Mouse (Mus musculus) spleen, adult 2 months (tissue): ENCODE measurements around the gene Syt3. TPM values are rescaled to one million over a fixed set of nuclear protein-coding genes. Genes with fewer than 3 reads are reported as not detected.

Source experiments
- DNase-seq, 2 experiments: peaks; one replicate each; pipeline versions ENCODE4 v3.0.0 to v3.0.0-alpha.2; 2012 to 2021; ENCODE audit warnings: low spot score in 2 of 2, low read depth in 1 of 2
- H3K27ac ChIP-seq: fragments of 200-500 bp; 2 replicates; pipeline ENCODE4 v1.5.1; 2012; ENCODE audit warnings: low read length, inconsistent platforms; ENCODE audit not compliant: insufficient read depth
- H3K27me3 ChIP-seq: fragments of 200-500 bp; 2 replicates; pipeline ENCODE4 v1.6.1; 2012; ENCODE audit warnings: mild to moderate bottlenecking, moderate library complexity, low read length, inconsistent platforms; ENCODE audit not compliant: control insufficient read depth, insufficient read depth
- H3K36me3 ChIP-seq: fragments of 200-500 bp; 2 replicates; pipeline ENCODE4 v1.6.1; 2012; ENCODE audit warnings: mild to moderate bottlenecking, low read length, inconsistent platforms; ENCODE audit not compliant: control insufficient read depth, insufficient read depth
- H3K4me1 ChIP-seq: fragments of 200-500 bp; 2 replicates; pipeline ENCODE4 v1.6.1; 2011; ENCODE audit warnings: inconsistent platforms; ENCODE audit not compliant: control insufficient read depth, insufficient read depth, insufficient read length
- H3K4me3 ChIP-seq: fragments of 200-500 bp; 2 replicates; pipeline ENCODE4 v1.5.1; 2011; ENCODE audit warnings: mild to moderate bottlenecking, inconsistent platforms; ENCODE audit not compliant: insufficient read depth, insufficient read length; ENCODE audit errors: extremely low read depth
- CTCF ChIP-seq: fragments of 200-500 bp; IDR thresholded peaks from 2 replicates; pipeline ENCODE4 v1.5.1; 2011; ENCODE audit warnings: mild to moderate bottlenecking, inconsistent platforms; ENCODE audit not compliant: insufficient read depth, insufficient read length, insufficient replicate concordance; ENCODE audit errors: extremely low read depth
- POLR2A ChIP-seq: fragments of 200-500 bp; IDR thresholded peaks from 2 replicates; pipeline ENCODE4 v1.6.1; 2011; ENCODE audit warnings: low read depth, low read length, inconsistent platforms
- WGBS: fragments of 180-500 bp; shearing (Covaris S2); methylation state at CpG from one replicate; pipeline ENCODE4 v1.1.7; 2018; 5-methylcytosine and 5-hydroxymethylcytosine counted together
- polyA plus RNA-seq: library from polyadenylated mRNA; depleted of rRNA; stranded (reverse); fragments of >200 nt; gene quantifications from 2 replicates; pipeline ENCODE4 v1.2.3, GENCODE M21; 2012; rRNA removed

The Syt3 gene
- polyA plus RNA-seq, 1 experiment = 1.2 TPM

- DNase-seq = no peak
- Histone ChIP-seq H3K27ac (no peak overlapping the region), H3K4me1 (no peaks in the 10 kb centered on the region), H3K27me3 (peaks cover 16% of the 10 kb centered on the region), H3K4me3 (no peak overlapping the region), H3K36me3 (no peaks in the 10 kb centered on the region)
- no peak for TF ChIP-seq CTCF
- TF ChIP-seq POLR2A = no peak
- 9% methylated on average over 29 of the region's 29 CpGs for WGBS
Measured at GRCm38 (mm10) chr7:44444886-44445527, 61.1 kb downstream of the Syt3 start.

GRCm38 (mm10) chr7:44445528-44445923, 61.6 kb downstream of the Syt3 start:
- Histone ChIP-seq H3K27ac (no peak overlapping the region), H3K4me3 (no peak overlapping the region), H3K27me3 (peaks cover 16% of the 10 kb centered on the region), H3K4me1 (no peaks in the 10 kb centered on the region), H3K36me3 (no peaks in the 10 kb centered on the region)
- no peak for DNase-seq
- TF ChIP-seq POLR2A = no peak
- TF ChIP-seq CTCF = no peak
- WGBS = 13% methylated on average over 7 of the region's 7 CpGs

GRCm38 (mm10) chr7:44446070-44446855, 62.4 kb downstream of the Syt3 start:
- Histone ChIP-seq H3K36me3 (no peaks in the 10 kb centered on the region), H3K27ac (no peak overlapping the region), H3K27me3 (peaks cover 15% of the 10 kb centered on the region), H3K4me3 (no peak overlapping the region), H3K4me1 (no peaks in the 10 kb centered on the region)
- DNase-seq = no peak
- TF ChIP-seq POLR2A = no peak
- no peak for TF ChIP-seq CTCF
- 36% methylated on average over 12 of the region's 12 CpGs for WGBS

Other genes with a start within 250 kb of the Syt3 start
- 0.06 TPM in 1 of 2 replicates, not detected in the other for gene Klk1b16, start 247.3 kb upstream of the Syt3 start, polyA plus RNA-seq
- 0.75 and 1.0 TPM in 2 replicates for gene Klk1b24, start 195.9 kb upstream of the Syt3 start, polyA plus RNA-seq
- gene Klk1b3, start 185.9 kb upstream of the Syt3 start, polyA plus RNA-seq = 0.97 and 2.0 TPM in 2 replicates
- gene Klk1b4, start 176.7 kb upstream of the Syt3 start, polyA plus RNA-seq = 3.0 and 6.3 TPM in 2 replicates
- gene Klk1b5, start 168.2 kb upstream of the Syt3 start, polyA plus RNA-seq = 8.7 and 9.8 TPM in 2 replicates
- gene Klk1, start 158.7 kb upstream of the Syt3 start, polyA plus RNA-seq = 834 and 917 TPM in 2 replicates
- gene Gm36864, start 147.9 kb upstream of the Syt3 start, polyA plus RNA-seq = not detected in 2 replicates
- gene 1700028J19Rik, start 137.4 kb upstream of the Syt3 start, polyA plus RNA-seq = 1.4 TPM in 2 replicates
- gene 2410002F23Rik, start 137.4 kb upstream of the Syt3 start, polyA plus RNA-seq = 98.9 and 139 TPM in 2 replicates
- gene Acp4, start 126.7 kb upstream of the Syt3 start, polyA plus RNA-seq = not detected in 2 replicates
- not detected in 2 replicates for gene Gm15517, start 122.7 kb upstream of the Syt3 start, polyA plus RNA-seq
- gene Clec11a, start 77.2 kb upstream of the Syt3 start, polyA plus RNA-seq = 4.0 and 5.2 TPM in 2 replicates
- 4.5 and 4.8 TPM in 2 replicates for gene Shank1, start 73.8 kb upstream of the Syt3 start, polyA plus RNA-seq
- 0.40 and 0.68 TPM in 2 replicates for gene 1700008O03Rik, start 1.7 kb downstream of the Syt3 start, polyA plus RNA-seq
- gene Lrrc4b, start 44.9 kb downstream of the Syt3 start, polyA plus RNA-seq = 0.22 and 0.23 TPM in 2 replicates
- gene Aspdh, start 81.3 kb downstream of the Syt3 start, polyA plus RNA-seq = 0.40 TPM in 1 of 2 replicates, not detected in the other
- 124 and 171 TPM in 2 replicates for gene Josd2, start 83.9 kb downstream of the Syt3 start, polyA plus RNA-seq
- 188 and 231 TPM in 2 replicates for gene Emc10, start 112.4 kb downstream of the Syt3 start, polyA plus RNA-seq
- gene Fam71e1, start 112.5 kb downstream of the Syt3 start, polyA plus RNA-seq = 5.1 and 7.3 TPM in 2 replicates
- gene Mybpc2, start 140.6 kb downstream of the Syt3 start, polyA plus RNA-seq = 1.2 and 1.4 TPM in 2 replicates
- 285 and 365 TPM in 2 replicates for gene Spib, start 148.0 kb downstream of the Syt3 start, polyA plus RNA-seq
- 118 and 121 TPM in 2 replicates for gene Pold1, start 164.7 kb downstream of the Syt3 start, polyA plus RNA-seq
- 162 and 211 TPM in 2 replicates for gene Nr1h2, start 169.8 kb downstream of the Syt3 start, polyA plus RNA-seq
- gene Napsa, start 188.3 kb downstream of the Syt3 start, polyA plus RNA-seq = 256 and 335 TPM in 2 replicates
- 3.5 and 4.2 TPM in 2 replicates for gene Kcnc3, start 206.6 kb downstream of the Syt3 start, polyA plus RNA-seq